Mouse (Mus musculus) natural killer cell, adult 2 months (primary cell): ENCODE results near the gene Cpa5.

Experiments used
- DNase-seq, 2 experiments: peaks; one replicate each; pipeline ENCODE4 v3.0.0; 2022; ENCODE audit warnings: low spot score in 2 of 2

Gene Cpa5

GRCm38 (mm10) chr6:30604342-30604867 is 6.4 kb upstream of the Cpa5 start:
- DNase-seq: no peak

- no peak for DNase-seq
These were observed 5.7 kb upstream of the Cpa5 start for GRCm38 (mm10) chr6:30605111-30605510.

GRCm38 (mm10) chr6:30605672-30606071 is 5.1 kb upstream of the Cpa5 start:
- DNase-seq: no peak

- DNase-seq: no peak
These were observed 402 bp downstream of the Cpa5 start for GRCm38 (mm10) chr6:30611212-30611611.

- no peak for DNase-seq
These were observed 3.4 kb downstream of the Cpa5 start for GRCm38 (mm10) chr6:30614251-30614650.

GRCm38 (mm10) chr6:30615741-30616140 is 4.9 kb downstream of the Cpa5 start:
- no peak for DNase-seq

GRCm38 (mm10) chr6:30616491-30616941 is 5.7 kb downstream of the Cpa5 start:
- DNase-seq: no peak

- peak in 1 of 2 experiments; percentile 8 for DNase-seq
These were observed 6.5 kb downstream of the Cpa5 start for GRCm38 (mm10) chr6:30617020-30617958.

- DNase-seq: no peak
These were observed 7.3 kb downstream of the Cpa5 start for GRCm38 (mm10) chr6:30617959-30618590.

- DNase-seq: no peak
These were observed 7.9 kb downstream of the Cpa5 start for GRCm38 (mm10) chr6:30618735-30619134.

GRCm38 (mm10) chr6:30619606-30620005 is 8.8 kb downstream of the Cpa5 start:
- DNase-seq: no peak

- no peak for DNase-seq
These were observed 9.8 kb downstream of the Cpa5 start for GRCm38 (mm10) chr6:30620591-30620990.

GRCm38 (mm10) chr6:30620994-30621393 is 10.2 kb downstream of the Cpa5 start:
- DNase-seq: no peak

GRCm38 (mm10) chr6:30621986-30622389 is 11.2 kb downstream of the Cpa5 start:
- no peak for DNase-seq

- no peak for DNase-seq
These were observed 14.0 kb downstream of the Cpa5 start for GRCm38 (mm10) chr6:30624763-30625162.

- DNase-seq: no peak
These were observed 17.3 kb downstream of the Cpa5 start for GRCm38 (mm10) chr6:30628152-30628551.

GRCm38 (mm10) chr6:30629989-30630388 is 19.2 kb downstream of the Cpa5 start:
- DNase-seq: no peak

- DNase-seq: no peak
These were observed 24.6 kb downstream of the Cpa5 start for GRCm38 (mm10) chr6:30635361-30635862.

GRCm38 (mm10) chr6:30636186-30636842 is 25.5 kb downstream of the Cpa5 start:
- no peak for DNase-seq

GRCm38 (mm10) chr6:30638674-30639268 is 28.0 kb downstream of the Cpa5 start, which contains the start of gene Cpa1:
TSS of gene Cpa1 (plus strand) at chr6:30639218.
- no peak for DNase-seq

GRCm38 (mm10) chr6:30643694-30644460 is 33.1 kb downstream of the Cpa5 start:
- no peak for DNase-seq
